Mouse (Mus musculus) bone marrow, adult 2 months (tissue): ENCODE measurements around the gene Aldh3a2.

Source experiments
- CTCF ChIP-seq: fragments of 200-500 bp; IDR thresholded peaks from 2 replicates; pipeline ENCODE4 v1.5.1; 2011; ENCODE audit warnings: low read length, control low read depth; ENCODE audit not compliant: control insufficient read depth, insufficient read depth
- POLR2A ChIP-seq: fragments of 200-500 bp; IDR thresholded peaks from 2 replicates; pipeline ENCODE4 v1.6.1; 2011; ENCODE audit warnings: low read depth, mild to moderate bottlenecking, control low read depth, low read length, borderline replicate concordance; ENCODE audit not compliant: control insufficient read depth

- TF ChIP-seq CTCF (no peak), POLR2A (no peak)
These were observed 11.3 kb upstream of the Aldh3a2 start for GRCm38 (mm10) chr11:61278445-61279077.
